Mouse (Mus musculus) telencephalon, adult 2 months (tissue): Measurements from ENCODE around the gene Cops9.

Experiments used
- DNase-seq: peaks from one replicate; pipeline ENCODE4 v3.0.0-alpha.2; 2011; ENCODE audit warnings: low read depth, low spot score

Gene Cops9

GRCm38 (mm10) chr1:92641514-92642272 lies at the start of gene Cops9:
Gene Cops9, minus strand, starts transcription at chr1:92641985.
- peak; percentile 91 for DNase-seq

- no peak for DNase-seq
Observed at GRCm38 (mm10) chr1:92691166-92691844, 49.5 kb upstream of the Cops9 start.

GRCm38 (mm10) chr1:92686994-92687393 lies 45.2 kb upstream of the Cops9 start:
- DNase-seq: no peak

- DNase-seq: no peak
Observed at GRCm38 (mm10) chr1:92683151-92683550, 41.4 kb upstream of the Cops9 start.

- no peak for DNase-seq
Observed at GRCm38 (mm10) chr1:92680668-92681603, 39.2 kb upstream of the Cops9 start.

- DNase-seq: no peak
Observed at GRCm38 (mm10) chr1:92678757-92679156, 37.0 kb upstream of the Cops9 start.

- DNase-seq: no peak
Observed at GRCm38 (mm10) chr1:92676676-92676975, 34.8 kb upstream of the Cops9 start.

- DNase-seq: peak; percentile 52
Observed at GRCm38 (mm10) chr1:92675932-92676675, 34.3 kb upstream of the Cops9 start.

- no peak for DNase-seq
Observed at GRCm38 (mm10) chr1:92673258-92673782, 31.5 kb upstream of the Cops9 start.

GRCm38 (mm10) chr1:92671326-92671725 lies 29.5 kb upstream of the Cops9 start:
- peak; percentile 52 for DNase-seq

GRCm38 (mm10) chr1:92669430-92669829 lies 27.6 kb upstream of the Cops9 start:
- no peak for DNase-seq

GRCm38 (mm10) chr1:92667106-92667505 lies 25.3 kb upstream of the Cops9 start:
- no peak for DNase-seq

GRCm38 (mm10) chr1:92659392-92659791 lies 17.6 kb upstream of the Cops9 start:
- DNase-seq: no peak

GRCm38 (mm10) chr1:92657025-92657820 lies 15.4 kb upstream of the Cops9 start:
- no peak for DNase-seq

GRCm38 (mm10) chr1:92654676-92655075 lies 12.9 kb upstream of the Cops9 start:
- no peak for DNase-seq

GRCm38 (mm10) chr1:92653179-92653578 lies 11.4 kb upstream of the Cops9 start:
- no peak for DNase-seq

- no peak for DNase-seq
Observed at GRCm38 (mm10) chr1:92651467-92651866, 9.7 kb upstream of the Cops9 start.

- no peak for DNase-seq
Observed at GRCm38 (mm10) chr1:92648673-92649072, 6.9 kb upstream of the Cops9 start, which contains the start of gene Otos. Gene Otos, minus strand, starts transcription at chr1:92648841.

GRCm38 (mm10) chr1:92648197-92648596 lies 6.4 kb upstream of the Cops9 start:
- no peak for DNase-seq

GRCm38 (mm10) chr1:92647752-92648151 lies 6.0 kb upstream of the Cops9 start:
- DNase-seq: no peak
